Mouse (Mus musculus): Measurements from ENCODE around the gene Lypd4. TPM values are rescaled to one million over a fixed set of nuclear protein-coding genes. Genes with fewer than 3 reads are reported as not detected.
"Not testable (repeated sequence)": the region's sequence is repeated elsewhere in the genome, so short reads cannot be mapped to it uniquely, and the experiment has no call there.

Gene Lypd4
- polyA plus RNA-seq, 1 experiment = not detected

GRCm38 (mm10) chr7:24897959-24898358 lies 28.2 kb upstream of the Lypd4 start:
- TF ChIP-seq CTCF (IDR thresholded peaks at IDR 0.05; ENCODE audit: borderline replicate concordance, control insufficient read depth, extremely low read depth, insufficient read depth, low read length, poor library complexity) (no peak), POLR2A (IDR thresholded peaks at IDR 0.05; ENCODE audit: control insufficient read depth, extremely low read depth, insufficient read depth, low read length, poor library complexity) (no peak)
- H3K4me1 ChIP-seq (replicated peaks; ENCODE audit: control insufficient read depth, insufficient read depth, low read length) = peaks cover 13% of the 10 kb centered on the region
- H3K36me3 ChIP-seq (ENCODE audit: control insufficient read depth, insufficient read depth, low read length) = no peaks in the 10 kb centered on the region
- DNase-seq = no peak
- WGBS = 88% methylated on average over 5 of the region's 5 CpGs
- no peak overlapping the region for H3K4me3 ChIP-seq (ENCODE audit: control insufficient read depth, insufficient read depth, low read length)
- no peaks in the 10 kb centered on the region for H3K27me3 ChIP-seq (ENCODE audit: control insufficient read depth, insufficient read depth, low read length)
- H3K27ac ChIP-seq (ENCODE audit: control insufficient read depth, insufficient read depth, low read length) = no peak overlapping the region

GRCm38 (mm10) chr7:24897224-24897623 lies 27.5 kb upstream of the Lypd4 start, which contains the start of gene Cd79a:
Gene Cd79a (plus strand): TSS chr7:24897381.
- Histone ChIP-seq H3K36me3 (ENCODE audit: control insufficient read depth, insufficient read depth, low read length) (no peaks in the 10 kb centered on the region), H3K4me1 (replicated peaks; ENCODE audit: control insufficient read depth, insufficient read depth, low read length) (peaks cover 9% of the 10 kb centered on the region), H3K27ac (ENCODE audit: control insufficient read depth, insufficient read depth, low read length) (no peak within 1 kb of the TSS), H3K4me3 (ENCODE audit: control insufficient read depth, insufficient read depth, low read length) (no peak within 1 kb of the TSS), H3K27me3 (ENCODE audit: control insufficient read depth, insufficient read depth, low read length) (no peaks in the 10 kb centered on the region)
- no peak for DNase-seq
- 77% methylated on average over 12 of the region's 12 CpGs for WGBS
- TF ChIP-seq POLR2A (IDR thresholded peaks at IDR 0.05; ENCODE audit: control insufficient read depth, extremely low read depth, insufficient read depth, low read length, poor library complexity) (no peak), CTCF (IDR thresholded peaks at IDR 0.05; ENCODE audit: borderline replicate concordance, control insufficient read depth, extremely low read depth, insufficient read depth, low read length, poor library complexity) (no peak)

GRCm38 (mm10) chr7:24896269-24896668 lies 26.5 kb upstream of the Lypd4 start:
- H3K4me1 ChIP-seq (replicated peaks; ENCODE audit: control insufficient read depth, insufficient read depth, low read length) = peaks cover 3% of the 10 kb centered on the region; the same call in 1 of the 2 replicates
- TF ChIP-seq POLR2A (IDR thresholded peaks at IDR 0.05; ENCODE audit: control insufficient read depth, extremely low read depth, insufficient read depth, low read length, poor library complexity) = no peak
- TF ChIP-seq CTCF (IDR thresholded peaks at IDR 0.05; ENCODE audit: borderline replicate concordance, control insufficient read depth, extremely low read depth, insufficient read depth, low read length, poor library complexity) = no peak
- no peak for DNase-seq
- H3K27ac ChIP-seq (ENCODE audit: control insufficient read depth, insufficient read depth, low read length) = no peak overlapping the region
- 79% methylated on average over 8 of the region's 8 CpGs for WGBS
- H3K4me3 ChIP-seq (ENCODE audit: control insufficient read depth, insufficient read depth, low read length) = no peak overlapping the region
- no peaks in the 10 kb centered on the region for H3K36me3 ChIP-seq (ENCODE audit: control insufficient read depth, insufficient read depth, low read length)
- H3K27me3 ChIP-seq (ENCODE audit: control insufficient read depth, insufficient read depth, low read length) = no peaks in the 10 kb centered on the region

- not testable (repeated sequence) for H3K4me3 ChIP-seq (ENCODE audit: control insufficient read depth, insufficient read depth, low read length); H3K27me3 ChIP-seq (ENCODE audit: control insufficient read depth, insufficient read depth, low read length); H3K27ac ChIP-seq (ENCODE audit: control insufficient read depth, insufficient read depth, low read length); DNase-seq; H3K36me3 ChIP-seq (ENCODE audit: control insufficient read depth, insufficient read depth, low read length); H3K4me1 ChIP-seq (replicated peaks; ENCODE audit: control insufficient read depth, insufficient read depth, low read length)
- WGBS = 90% methylated on average over 2 of the region's 2 CpGs
Measured at GRCm38 (mm10) chr7:24895749-24896148, 26.0 kb upstream of the Lypd4 start.

GRCm38 (mm10) chr7:24892125-24892583 lies 22.4 kb upstream of the Lypd4 start:
- no peak for TF ChIP-seq CTCF (IDR thresholded peaks at IDR 0.05; ENCODE audit: borderline replicate concordance, control insufficient read depth, extremely low read depth, insufficient read depth, low read length, poor library complexity)
- no peak for TF ChIP-seq POLR2A (IDR thresholded peaks at IDR 0.05; ENCODE audit: control insufficient read depth, extremely low read depth, insufficient read depth, low read length, poor library complexity)
- H3K27ac ChIP-seq (ENCODE audit: control insufficient read depth, insufficient read depth, low read length) = peak overlapping the region; percentile 82
- 86% methylated on average over 2 of the region's 2 CpGs for WGBS
- H3K4me1 ChIP-seq (replicated peaks; ENCODE audit: control insufficient read depth, insufficient read depth, low read length) = peaks cover under 1% of the 10 kb centered on the region; the same call in 1 of the 2 replicates
- H3K36me3 ChIP-seq (ENCODE audit: control insufficient read depth, insufficient read depth, low read length) = peaks cover 29% of the 10 kb centered on the region
- H3K4me3 ChIP-seq (ENCODE audit: control insufficient read depth, insufficient read depth, low read length) = no peak overlapping the region
- H3K27me3 ChIP-seq (ENCODE audit: control insufficient read depth, insufficient read depth, low read length) = no peaks in the 10 kb centered on the region
- DNase-seq = no peak

- Histone ChIP-seq H3K4me1 (replicated peaks; ENCODE audit: control insufficient read depth, insufficient read depth, low read length) (peaks cover 2% of the 10 kb centered on the region), H3K4me3 (ENCODE audit: control insufficient read depth, insufficient read depth, low read length) (no peak overlapping the region), H3K27me3 (ENCODE audit: control insufficient read depth, insufficient read depth, low read length) (no peaks in the 10 kb centered on the region), H3K27ac (ENCODE audit: control insufficient read depth, insufficient read depth, low read length) (peak overlapping the region; percentile 60; the same call in 1 of the 2 replicates), H3K36me3 (ENCODE audit: control insufficient read depth, insufficient read depth, low read length) (peaks cover 36% of the 10 kb centered on the region)
- TF ChIP-seq CTCF (IDR thresholded peaks at IDR 0.05; ENCODE audit: borderline replicate concordance, control insufficient read depth, extremely low read depth, insufficient read depth, low read length, poor library complexity) (no peak), POLR2A (IDR thresholded peaks at IDR 0.05; ENCODE audit: control insufficient read depth, extremely low read depth, insufficient read depth, low read length, poor library complexity) (no peak)
- WGBS = 77% methylated on average over 3 of the region's 3 CpGs
- no peak for DNase-seq
Measured at GRCm38 (mm10) chr7:24891241-24892124, 21.7 kb upstream of the Lypd4 start.

All from thymus, adult 2 months (tissue).